Mouse (Mus musculus) heart, embryonic 14.5 days (tissue): Measurements from ENCODE around the gene Prdx1. TPM values are rescaled to one million over a fixed set of nuclear protein-coding genes. Genes with fewer than 3 reads are reported as not detected.
A peak's percentile ranks its signal among the peaks of the same experiment; 100 is the strongest.

ENCODE experiments used
- ATAC-seq: fragments of 200-750 bp; cut with Nextera tagmentation; 2 replicates; pipeline ENCODE4 v1.8.0; 2017; ENCODE audit warnings: low read depth, moderate TSS enrichment; ENCODE audit not compliant: insufficient number of reproducible peaks, insufficient read depth, low FRiP score
- H3K27ac ChIP-seq, 2 experiments: fragments of 200-500 bp in 1 of 2; fragments of 300-500 bp in 1 of 2; sonication (generic) in 1 of 2; replicated peaks in 1 of 2; 2 replicates each; pipeline ENCODE4 v1.5.1; 2012 to 2014; ENCODE audit warnings: low read depth in 2 of 2, low read length in 2 of 2, control low read depth in 1 of 2, mild to moderate bottlenecking in 1 of 2, mixed read lengths in 1 of 2; ENCODE audit not compliant: control insufficient read depth in 1 of 2, insufficient read depth in 1 of 2
- H3K27me3 ChIP-seq: fragments of 300-500 bp; sonication (generic); 2 replicates; pipeline ENCODE4 v1.6.1; 2014; ENCODE audit warnings: mild to moderate bottlenecking, low read length, control low read depth; ENCODE audit not compliant: control insufficient read depth, insufficient read depth
- H3K36me3 ChIP-seq: fragments of 300-500 bp; sonication (generic); 2 replicates; pipeline ENCODE4 v1.6.1; 2014; ENCODE audit warnings: mild to moderate bottlenecking, control low read depth, low read length, mixed read lengths; ENCODE audit not compliant: control insufficient read depth, insufficient read depth
- H3K4me1 ChIP-seq, 2 experiments: fragments of 200-500 bp in 1 of 2; fragments of 300-500 bp in 1 of 2; sonication (generic) in 1 of 2; 2 replicates each; pipeline ENCODE4 v1.6.1; 2012 to 2014; ENCODE audit warnings: low read length in 2 of 2, control low read depth in 1 of 2, mixed read lengths in 1 of 2; ENCODE audit not compliant: control insufficient read depth in 2 of 2, insufficient read depth in 2 of 2
- H3K4me2 ChIP-seq: fragments of 300-500 bp; sonication (generic); 2 replicates; pipeline ENCODE4 v1.6.1; 2014; ENCODE audit warnings: mild to moderate bottlenecking, low read length
- H3K4me3 ChIP-seq, 2 experiments: fragments of 200-500 bp in 1 of 2; fragments of 300-500 bp in 1 of 2; sonication (generic) in 1 of 2; 2 replicates each; pipeline ENCODE4 v1.5.1; 2012 to 2014; ENCODE audit warnings: low read length in 2 of 2, mild to moderate bottlenecking in 2 of 2, control low read depth in 1 of 2, low read depth in 1 of 2, moderate library complexity in 1 of 2; ENCODE audit not compliant: control insufficient read depth in 1 of 2, insufficient read depth in 1 of 2
- H3K9ac ChIP-seq: fragments of 300-500 bp; sonication (generic); 2 replicates; pipeline ENCODE4 v1.6.1; 2014; ENCODE audit warnings: mild to moderate bottlenecking, low read length
- H3K9me3 ChIP-seq: fragments of 300-500 bp; sonication (generic); 2 replicates; pipeline ENCODE4 v1.6.1; 2016; ENCODE audit warnings: low read length, control low read depth; ENCODE audit not compliant: control insufficient read depth
- WGBS: fragments of 180-500 bp; shearing (Covaris S2); extraction: QIAGEN DNeasy Blood & Tissue Kit; methylation state at CpG from one replicate; pipeline ENCODE4 v1.1.7; 2014; 5-methylcytosine and 5-hydroxymethylcytosine counted together
- polyA plus RNA-seq: library from polyadenylated mRNA; unstranded; fragments of >200 nt; fragmentation: Nextera tagmentation; extraction: Ambion mirVana; gene quantifications from 2 replicates; pipeline ENCODE4 v1.2.1, GENCODE M21; 2014

Prdx1 gene
- polyA plus RNA-seq = 942 and 971 TPM in 2 replicates

DNA sequence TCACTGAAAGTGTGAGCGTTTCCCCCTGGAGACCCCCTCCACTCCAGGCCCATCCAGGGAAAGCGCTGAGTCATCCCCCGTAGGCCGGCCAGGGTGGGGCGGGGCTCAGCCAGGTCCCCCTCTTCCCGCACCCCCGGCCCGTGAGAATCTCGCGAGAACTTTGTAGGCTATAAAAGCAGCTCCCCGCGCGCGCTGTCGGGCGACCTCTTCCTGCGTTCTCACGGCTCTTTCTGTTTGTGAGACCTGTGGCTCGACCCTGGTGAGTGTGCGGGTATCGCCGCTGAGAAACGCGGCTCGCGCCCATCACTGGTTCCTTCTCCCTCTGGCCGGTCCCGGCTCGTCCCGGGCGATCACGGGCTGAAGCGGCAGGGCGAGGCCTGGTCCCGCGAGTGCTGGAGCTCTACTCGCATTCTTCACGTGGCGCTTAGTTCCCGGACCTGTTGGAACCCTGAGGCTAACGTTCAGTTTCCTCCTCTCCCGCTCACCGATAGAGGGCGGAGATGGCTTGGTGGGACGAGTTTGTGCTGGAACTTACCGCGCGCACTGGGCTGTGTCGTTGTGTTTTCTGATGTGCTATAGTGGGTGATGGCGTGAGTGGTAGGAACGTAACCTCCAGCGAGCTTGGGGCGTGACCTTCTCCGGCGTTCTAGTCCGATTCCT is at the start of gene Prdx1:
TSS of gene Prdx1 (plus strand) at position 143 of the 660 bp plus-strand sequence.
- Histone ChIP-seq H3K27me3 (no peaks in the 10 kb centered on the region), H3K9me3 (no peaks in the 10 kb centered on the region), H3K27ac (peak within 1 kb of the TSS; percentile 95 to 97), H3K36me3 (peaks cover 37% of the 10 kb centered on the region), H3K4me3 (peak within 1 kb of the TSS; percentile 66 to 82), H3K4me1 (peaks cover 7 to 16% of the 10 kb centered on the region in 2 experiments), H3K4me2 (peak within 1 kb of the TSS; percentile 86), H3K9ac (peak within 1 kb of the TSS; percentile 87)
- peak; percentile 95 for ATAC-seq
- WGBS = under 1% methylated on average over 56 of the region's 56 CpGs

- no peak overlapping the region for H3K4me2 ChIP-seq
- ATAC-seq = no peak
- 93% methylated on average over 6 of the region's 6 CpGs for WGBS
- no peaks in the 10 kb centered on the region for H3K4me1 ChIP-seq
- H3K4me3 ChIP-seq = no peak overlapping the region
- no peak overlapping the region for H3K9ac ChIP-seq
- H3K9me3 ChIP-seq = no peaks in the 10 kb centered on the region
- no peak overlapping the region for H3K27ac ChIP-seq
- H3K36me3 ChIP-seq = peaks cover 97% of the 10 kb centered on the region
- no peaks in the 10 kb centered on the region for H3K27me3 ChIP-seq
These were observed 46.5 kb upstream of the Prdx1 start for GRCm38 (mm10) chr4:116638821-116639220.

DNA sequence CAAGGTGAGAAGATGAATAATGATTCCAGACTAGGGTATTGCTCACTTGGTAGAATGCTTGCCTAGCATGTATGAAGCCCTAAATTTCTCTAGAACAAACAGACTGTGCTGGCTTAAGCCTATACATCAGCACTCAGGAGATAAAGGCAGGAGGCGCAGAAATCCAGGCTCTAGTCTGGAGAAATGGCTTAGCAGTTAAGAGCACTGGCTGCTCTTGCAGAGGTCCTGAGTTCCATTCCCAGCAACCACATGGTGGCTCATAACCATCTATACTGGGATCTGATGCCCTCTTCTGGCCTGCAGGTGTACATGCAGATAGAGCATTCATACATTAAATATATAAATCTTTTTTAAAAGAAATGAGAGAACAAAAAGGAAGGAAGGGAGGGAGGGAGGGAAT is 43.3 kb upstream of the Prdx1 start:
- H3K9ac ChIP-seq = no peak overlapping the region
- no peaks in the 10 kb centered on the region for H3K9me3 ChIP-seq
- H3K4me2 ChIP-seq = no peak overlapping the region
- peaks cover 90% of the 10 kb centered on the region for H3K36me3 ChIP-seq
- no peak overlapping the region for H3K27ac ChIP-seq
- no peak for ATAC-seq
- H3K4me1 ChIP-seq = peaks cover 0 to 6% of the 10 kb centered on the region in 2 experiments; a peak in 2 of 4 replicates
- 97% methylated on average over 1 of the region's 1 CpGs for WGBS
- H3K4me3 ChIP-seq = no peak overlapping the region
- H3K27me3 ChIP-seq = no peaks in the 10 kb centered on the region

- peaks cover 83% of the 10 kb centered on the region for H3K36me3 ChIP-seq
- no peak overlapping the region for H3K4me2 ChIP-seq
- H3K4me3 ChIP-seq = no peak overlapping the region
- peaks cover 0 to 12% of the 10 kb centered on the region in 2 experiments; a peak in 2 of 4 replicates for H3K4me1 ChIP-seq
- no peak overlapping the region for H3K27ac ChIP-seq
- H3K27me3 ChIP-seq = no peaks in the 10 kb centered on the region
- H3K9me3 ChIP-seq = no peaks in the 10 kb centered on the region
- WGBS = 48% methylated on average over 6 of the region's 6 CpGs
- H3K9ac ChIP-seq = no peak overlapping the region
- ATAC-seq = no peak
These were observed 41.0 kb upstream of the Prdx1 start for GRCm38 (mm10) chr4:116644326-116644725.

- H3K36me3 ChIP-seq = peaks cover 78% of the 10 kb centered on the region
- 54% methylated on average over 7 of the region's 7 CpGs for WGBS
- H3K9me3 ChIP-seq = no peaks in the 10 kb centered on the region
- peaks cover 4 to 22% of the 10 kb centered on the region in 2 experiments; a peak in 3 of 4 replicates for H3K4me1 ChIP-seq
- ATAC-seq = no peak
- no peaks in the 10 kb centered on the region for H3K27me3 ChIP-seq
- H3K4me3 ChIP-seq = no peak overlapping the region
- no peak overlapping the region for H3K27ac ChIP-seq
- peak overlapping the region; percentile 25; the same call in 1 of the 2 replicates for H3K9ac ChIP-seq
- H3K4me2 ChIP-seq = no peak overlapping the region
These were observed 39.7 kb upstream of the Prdx1 start for GRCm38 (mm10) chr4:116645624-116646023.

GRCm38 (mm10) chr4:116649411-116649810 is 35.9 kb upstream of the Prdx1 start:
- Histone ChIP-seq H3K9ac (no peak overlapping the region), H3K4me1 (peaks cover 4 to 26% of the 10 kb centered on the region in 2 experiments; a peak in 3 of 4 replicates), H3K27ac (no peak overlapping the region), H3K9me3 (no peaks in the 10 kb centered on the region), H3K36me3 (peaks cover 49% of the 10 kb centered on the region), H3K4me2 (peak overlapping the region; percentile 66), H3K27me3 (no peaks in the 10 kb centered on the region), H3K4me3 (peak overlapping the region in 1 of 2 experiments; percentile 95; a peak in 2 of 4 replicates)
- WGBS = 92% methylated on average over 2 of the region's 2 CpGs
- ATAC-seq = no peak

GRCm38 (mm10) chr4:116650365-116650764 is 35.0 kb upstream of the Prdx1 start:
- Histone ChIP-seq H3K4me1 (peaks cover 4 to 26% of the 10 kb centered on the region in 2 experiments), H3K9ac (peak overlapping the region; percentile 98), H3K9me3 (no peaks in the 10 kb centered on the region), H3K27ac (peak overlapping the region; percentile 90 to 95), H3K4me3 (peak overlapping the region; percentile 80 to 95), H3K4me2 (peak overlapping the region; percentile 66), H3K36me3 (peaks cover 40% of the 10 kb centered on the region), H3K27me3 (no peaks in the 10 kb centered on the region)
- WGBS = 25% methylated on average over 5 of the region's 5 CpGs
- ATAC-seq = no peak
